8 mouse cellular contexts compared by ENCODE assay signal in genomic region chr2:18048453-18049075, GRCm38 (mm10). TPM values are rescaled to one million over a fixed set of nuclear protein-coding genes. Genes with fewer than 3 reads are reported as not detected.
DNase-seq lines count a peak whose midpoint lies in the region; ATAC-seq and TF ChIP-seq lines count a peak whose summit lies in the region.

Gene Skida1 (minus strand): TSS chr2:18049051.

- H3K27ac ChIP-seq in bone marrow, adult 2 months (ENCODE audit: control insufficient read depth, insufficient read depth, low read depth, low read length, poor library complexity), result no peak within 1 kb of the TSS
- H3K27ac ChIP-seq in heart, embryonic 12.5 days (ENCODE audit: poor library complexity, severe bottlenecking), result peak within 1 kb of the TSS; percentile 99

- H3K9ac ChIP-seq in heart, embryonic 12.5 days, result peak within 1 kb of the TSS; percentile 100

- no peak for TF ChIP-seq POLR2A in bone marrow, adult 2 months (IDR thresholded peaks at IDR 0.05; ENCODE audit: borderline replicate concordance, control insufficient read depth, low read depth, low read length)

- H3K4me1 ChIP-seq in erythroblast, embryonic 14.5 days (ENCODE audit: control insufficient read depth), result peaks cover 28% of the 10 kb centered on the region
- H3K4me1 ChIP-seq in bone marrow, adult 2 months (ENCODE audit: control insufficient read depth, insufficient read depth, low read length), result no peaks in the 10 kb centered on the region; the same call in 1 of the 2 replicates
- peaks cover 20% of the 10 kb centered on the region for H3K4me1 ChIP-seq in heart, embryonic 12.5 days (replicated peaks)

- 3% methylated on average over 17 of the region's 17 CpGs for WGBS in bone marrow, adult 2 months
- under 1% methylated on average over 17 of the region's 17 CpGs for WGBS in heart, embryonic 12.5 days

- peak; percentile 32 to 59 for DNase-seq in kidney, postnatal 4 days
- peak; percentile 24 for DNase-seq in naive thymus-derived CD4-positive, alpha-beta T cell, adult 2 months (ENCODE audit: low read depth)
- no peak for DNase-seq in frontal cortex, postnatal 14 days (ENCODE audit: low spot score in 2 of 2)
- DNase-seq in left cerebral cortex, adult 9 months (ENCODE audit: low spot score in 2 of 2), result no peak

- H3K36me3 ChIP-seq in erythroblast, embryonic 14.5 days (ENCODE audit: control insufficient read depth), result no peaks in the 10 kb centered on the region
- no peaks in the 10 kb centered on the region for H3K36me3 ChIP-seq in heart, embryonic 12.5 days

- peak within 1 kb of the TSS; percentile 81 for H3K4me2 ChIP-seq in heart, embryonic 12.5 days

- H3K4me3 ChIP-seq in erythroblast, embryonic 14.5 days (replicated peaks), result peak within 1 kb of the TSS; percentile 69
- peak within 1 kb of the TSS; percentile 88 for H3K4me3 ChIP-seq in bone marrow, adult 2 months (replicated peaks; ENCODE audit: control insufficient read depth, low read depth, low read length)
- H3K4me3 ChIP-seq in heart, embryonic 12.5 days, result peak within 1 kb of the TSS; percentile 94

- peaks cover 10% of the 10 kb centered on the region for H3K9me3 ChIP-seq in erythroblast, embryonic 14.5 days (ENCODE audit: control insufficient read depth, low read length)
- no peaks in the 10 kb centered on the region for H3K9me3 ChIP-seq in heart, embryonic 12.5 days (replicated peaks)

- no peak for TF ChIP-seq CTCF in bone marrow, adult 2 months (IDR thresholded peaks at IDR 0.05; ENCODE audit: control insufficient read depth, insufficient read depth, low read length)

- H3K27me3 ChIP-seq in erythroblast, embryonic 14.5 days (ENCODE audit: control insufficient read depth), result peaks cover 100% of the 10 kb centered on the region
- H3K27me3 ChIP-seq in heart, embryonic 12.5 days (replicated peaks), result no peaks in the 10 kb centered on the region

- no peak for ATAC-seq in erythroblast, adult 5-6 weeks (replicated peaks; ENCODE audit: low FRiP score, poor library complexity, severe bottlenecking)
- ATAC-seq in heart, embryonic 12.5 days (ENCODE audit: insufficient number of reproducible peaks, low FRiP score), result no peak

RNA-seq across cellular contexts. Expression of gene Skida1, which starts in this region (rescaled TPM):
- not detected in 2 replicates for polyA plus RNA-seq in erythroblast, embryonic 14.5 days (2012)
- total RNA-seq in erythroblast, adult 5-6 weeks (2015; ENCODE audit: low replicate concordance), result not detected in 2 replicates
- 0.42 and 0.51 TPM in 2 replicates for total RNA-seq in erythroblast, adult 5-6 weeks (2017; ENCODE audit: low replicate concordance)
- polyA plus RNA-seq in bone marrow, adult 2 months (2011; ENCODE audit: insufficient read depth, insufficient read length, low replicate concordance, missing spikeins), result 0.22 and 1.4 TPM in 2 replicates
- 7.7 and 8.8 TPM in 2 replicates for polyA plus RNA-seq in heart, embryonic 12.5 days (2016; fragmentation: Nextera tagmentation; extraction: Ambion mirVana)

Comparison
In these comparisons a context has a peak if more than half of its experiments do, and no peak if none do; other contexts are left out.
1. DNase-seq: peak in kidney, postnatal 4 days (2 of 2) and naive thymus-derived CD4-positive, alpha-beta T cell, adult 2 months (single experiment); none in frontal cortex, postnatal 14 days (0 of 2) and left cerebral cortex, adult 9 months (0 of 2).
2. Peak in every context shown above with its lines, with median percentiles within 50 percentile points of each other: H3K4me3 ChIP-seq.